8 mouse cellular contexts compared by ENCODE assay signal in genomic region chr6:100286573-100287333, GRCm38 (mm10). TPM values are rescaled to one million over a fixed set of nuclear protein-coding genes. Genes with fewer than 3 reads are reported as not detected.
DNase-seq lines count a peak whose midpoint lies in the region; ATAC-seq and TF ChIP-seq lines count a peak whose summit lies in the region.

No protein-coding gene starts in this region.

- H3K9ac ChIP-seq in lung, postnatal 0 days (replicated peaks; ENCODE audit: low read depth) = peak overlapping the region; percentile 84

- H3K27me3 ChIP-seq in lung, postnatal 0 days (replicated peaks; ENCODE audit: insufficient read depth, low read length) = no peaks in the 10 kb centered on the region

- H3K9me3 ChIP-seq in lung, postnatal 0 days (ENCODE audit: low read length) = no peaks in the 10 kb centered on the region

- H3K27ac ChIP-seq in lung, postnatal 0 days (ENCODE audit: low read length) = peak overlapping the region; percentile 97

- no peak for TF ChIP-seq EP300 in lung, postnatal 0 days (IDR thresholded peaks at IDR 0.05)

- H3K36me3 ChIP-seq in lung, postnatal 0 days (ENCODE audit: insufficient read depth, low read length) = no peaks in the 10 kb centered on the region

- WGBS in lung, postnatal 0 days = 0% methylated on average over 32 of the region's 117 CpGs

- DNase-seq in MN1 (ENCODE audit: low spot score) = peak; percentile 67
- peak; percentile 74 for DNase-seq in cerebellum, adult 8-10 months
- peak; percentile 35 for DNase-seq in forelimb bud, embryonic 11.5 days (ENCODE audit: low read depth, low spot score)
- peak; percentile 57 to 74 for DNase-seq in layer of hippocampus, postnatal 10 days (ENCODE audit: low spot score in 2 of 2)
- DNase-seq in lung, postnatal 0 days (ENCODE audit: low spot score) = peak; percentile 75
- peak; percentile 46 for DNase-seq in ovary, postnatal 14 days (ENCODE audit: low spot score)
- peak; percentile 52 to 57 for DNase-seq in thymus, postnatal 10 days (ENCODE audit: low spot score in 2 of 2)

- peak; percentile 36 for TF ChIP-seq CTCF in lung, postnatal 0 days (IDR thresholded peaks at IDR 0.05)

- H3K4me1 ChIP-seq in lung, postnatal 0 days (ENCODE audit: insufficient read depth, low read depth, low read length) = peaks cover 10% of the 10 kb centered on the region

- ATAC-seq in hematopoietic stem cell, adult 5-6 weeks (replicated peaks in 1 of 2; ENCODE audit: insufficient read depth in 1 of 2, low FRiP score in 2 of 2, low TSS enrichment in 1 of 2, low read depth in 1 of 2, poor library complexity in 2 of 2, severe bottlenecking in 2 of 2) = peak; percentile 4 to 23; a peak in 3 of 4 replicates
- ATAC-seq in lung, postnatal 0 days = peak; percentile 81

- H3K4me2 ChIP-seq in lung, postnatal 0 days (replicated peaks; ENCODE audit: low read depth, low read length) = peak overlapping the region; percentile 95

- H3K4me3 ChIP-seq in lung, postnatal 0 days (ENCODE audit: low read depth, low read length) = peak overlapping the region; percentile 69

RNA-seq across cellular contexts. Expression of gene Rybp, which starts 0.5 kb away (rescaled TPM):
- 31.8 and 62.6 TPM in 2 replicates for total RNA-seq in hematopoietic stem cell, adult 5-6 weeks (2017)
- total RNA-seq in layer of hippocampus, postnatal 10 days (2021) = 10 to 100 TPM; 55.7 to 59.7 TPM
- polyA plus RNA-seq in lung, postnatal 0 days (2015; fragmentation: Nextera tagmentation; extraction: Ambion mirVana) = 16.6 and 21.8 TPM in 2 replicates

Comparison
In these comparisons a context has a peak if more than half of its experiments do, and no peak if none do; other contexts are left out.
1. Peak in every context shown above with its lines: DNase-seq, ATAC-seq, H3K4me3 ChIP-seq and H3K27ac ChIP-seq.